Mouse (Mus musculus) kidney, adult 2 months (tissue): ENCODE measurements around the gene Gm28374. TPM values are rescaled to one million over a fixed set of nuclear protein-coding genes. Genes with fewer than 3 reads are reported as not detected.

ENCODE experiments used
- DNase-seq: peaks from one replicate; pipeline ENCODE4 v3.0.0; 2021
- H3K27ac ChIP-seq: fragments of 200-500 bp; 2 replicates; pipeline ENCODE4 v1.5.1; 2012; ENCODE audit warnings: low read depth, low read length, control low read depth, inconsistent platforms; ENCODE audit not compliant: insufficient read depth
- H3K27me3 ChIP-seq: fragments of 200-500 bp; replicated peaks from 2 replicates; pipeline ENCODE4 v1.6.1; 2012; ENCODE audit warnings: mild to moderate bottlenecking, moderate library complexity, low read length, inconsistent platforms; ENCODE audit not compliant: control insufficient read depth, insufficient read depth
- H3K36me3 ChIP-seq: fragments of 200-500 bp; 2 replicates; pipeline ENCODE4 v1.6.1; 2012; ENCODE audit warnings: mild to moderate bottlenecking, moderate library complexity, low read length, inconsistent platforms; ENCODE audit not compliant: control insufficient read depth, insufficient read depth
- H3K4me1 ChIP-seq: fragments of 200-500 bp; 2 replicates; pipeline ENCODE4 v1.6.1; 2011; ENCODE audit warnings: low read length; ENCODE audit not compliant: control insufficient read depth, insufficient read depth
- H3K4me3 ChIP-seq: fragments of 200-500 bp; 2 replicates; pipeline ENCODE4 v1.5.1; 2011; ENCODE audit warnings: mild to moderate bottlenecking, low read depth, low read length, control low read depth; ENCODE audit not compliant: insufficient read depth
- CTCF ChIP-seq: fragments of 200-500 bp; conservative IDR thresholded peaks from 2 replicates; pipeline ENCODE4 v1.5.1; 2011; ENCODE audit warnings: low read depth, mild to moderate bottlenecking, control low read depth, low read length, moderate library complexity, mixed read lengths; ENCODE audit not compliant: insufficient read depth, insufficient read length
- POLR2A ChIP-seq: fragments of 200-500 bp; IDR thresholded peaks from one replicate; pipeline ENCODE4 v1.6.1; 2011; ENCODE audit warnings: low read depth, low read length, control low read depth
- WGBS: fragments of 180-500 bp; shearing (Covaris S2); methylation state at CpG from one replicate; pipeline ENCODE4 v1.1.7; 2018; 5-methylcytosine and 5-hydroxymethylcytosine counted together
- polyA plus RNA-seq: library from polyadenylated mRNA; depleted of rRNA; stranded (reverse); fragments of >200 nt; gene quantifications from 2 replicates; pipeline ENCODE4 v1.2.3, GENCODE M21; 2012

The Gm28374 gene
- polyA plus RNA-seq, 1 experiment: not detected

GRCm38 (mm10) chr19:6121761-6122160 lies 39.7 kb upstream of the Gm28374 start:
- 49% methylated on average over 19 of the region's 19 CpGs for WGBS
- no peak for TF ChIP-seq CTCF
- no peak for TF ChIP-seq POLR2A

GRCm38 (mm10) chr19:6118677-6119185 lies 36.7 kb upstream of the Gm28374 start:
- H3K36me3 ChIP-seq: no peaks in the 10 kb centered on the region
- TF ChIP-seq POLR2A: no peak
- TF ChIP-seq CTCF: no peak
- H3K4me3 ChIP-seq: peak overlapping the region; percentile 15
- peak overlapping the region; percentile 44 for H3K27ac ChIP-seq
- peaks cover 3% of the 10 kb centered on the region; the same call in 1 of the 2 replicates for H3K4me1 ChIP-seq
- DNase-seq: no peak
- 3% methylated on average over 8 of the region's 8 CpGs for WGBS
- no peaks in the 10 kb centered on the region for H3K27me3 ChIP-seq

More at GRCm38 (mm10) chr19:6121761-6122160, 39.7 kb upstream of the Gm28374 start:
- Histone ChIP-seq H3K4me3 (no peak overlapping the region), H3K27ac (no peak overlapping the region), H3K36me3 (no peaks in the 10 kb centered on the region), H3K4me1 (peaks cover 5% of the 10 kb centered on the region; the same call in 1 of the 2 replicates), H3K27me3 (no peaks in the 10 kb centered on the region)
- DNase-seq: no peak

- H3K4me1 ChIP-seq: peaks cover 3% of the 10 kb centered on the region; the same call in 1 of the 2 replicates
- DNase-seq: peak; percentile 95
Measured at GRCm38 (mm10) chr19:6117986-6118676, 36.1 kb upstream of the Gm28374 start, which contains the start of gene Sac3d1. TSS of gene Sac3d1 (minus strand) at chr19:6118650.

GRCm38 (mm10) chr19:6117346-6117985 lies 35.4 kb upstream of the Gm28374 start:
- peak overlapping the region; percentile 40 for H3K27ac ChIP-seq
- no peak for TF ChIP-seq POLR2A
- no peak for TF ChIP-seq CTCF
- peak overlapping the region; percentile 77 for H3K4me3 ChIP-seq
- WGBS: 4% methylated on average over 32 of the region's 32 CpGs
- no peaks in the 10 kb centered on the region for H3K27me3 ChIP-seq
- no peaks in the 10 kb centered on the region for H3K36me3 ChIP-seq
- DNase-seq: no peak
- peaks cover 7% of the 10 kb centered on the region; the same call in 1 of the 2 replicates for H3K4me1 ChIP-seq

More at GRCm38 (mm10) chr19:6117986-6118676, 36.1 kb upstream of the Gm28374 start, which contains the start of gene Sac3d1:
- TF ChIP-seq CTCF (no peak), POLR2A (peak; percentile 16)
- Histone ChIP-seq H3K36me3 (no peaks in the 10 kb centered on the region), H3K27ac (peak within 1 kb of the TSS; percentile 44), H3K4me3 (peak within 1 kb of the TSS; percentile 77), H3K27me3 (no peaks in the 10 kb centered on the region)
- WGBS: under 1% methylated on average over 77 of the region's 77 CpGs

- WGBS: 73% methylated on average over 15 of the region's 15 CpGs
- Histone ChIP-seq H3K27ac (no peak overlapping the region), H3K4me3 (no peak overlapping the region), H3K36me3 (no peaks in the 10 kb centered on the region), H3K4me1 (peaks cover 7% of the 10 kb centered on the region; the same call in 1 of the 2 replicates), H3K27me3 (no peaks in the 10 kb centered on the region)
- DNase-seq: peak; percentile 68
- TF ChIP-seq CTCF (no peak), POLR2A (no peak)
Measured at GRCm38 (mm10) chr19:6116113-6116850, 34.2 kb upstream of the Gm28374 start.

- H3K27ac ChIP-seq: no peak overlapping the region
- 30% methylated on average over 6 of the region's 6 CpGs for WGBS
Measured at GRCm38 (mm10) chr19:6113116-6113515, 31.1 kb upstream of the Gm28374 start.

More at GRCm38 (mm10) chr19:6113116-6113515, 31.1 kb upstream of the Gm28374 start:
- H3K4me1 ChIP-seq: peaks cover 4% of the 10 kb centered on the region; the same call in 1 of the 2 replicates
- TF ChIP-seq CTCF: no peak
- TF ChIP-seq POLR2A: no peak
- DNase-seq: peak; percentile 69
- H3K4me3 ChIP-seq: no peak overlapping the region
- no peaks in the 10 kb centered on the region for H3K36me3 ChIP-seq
- no peaks in the 10 kb centered on the region for H3K27me3 ChIP-seq
